Mouse (Mus musculus): Measurements from ENCODE around the gene Sar1a. TPM values are rescaled to one million over a fixed set of nuclear protein-coding genes. Genes with fewer than 3 reads are reported as not detected.
A peak's percentile ranks its signal among the peaks of the same experiment; 100 is the strongest.

Sar1a gene
- total RNA-seq, 2 experiments from 2014 or later: 120 to 127 TPM

DNA sequence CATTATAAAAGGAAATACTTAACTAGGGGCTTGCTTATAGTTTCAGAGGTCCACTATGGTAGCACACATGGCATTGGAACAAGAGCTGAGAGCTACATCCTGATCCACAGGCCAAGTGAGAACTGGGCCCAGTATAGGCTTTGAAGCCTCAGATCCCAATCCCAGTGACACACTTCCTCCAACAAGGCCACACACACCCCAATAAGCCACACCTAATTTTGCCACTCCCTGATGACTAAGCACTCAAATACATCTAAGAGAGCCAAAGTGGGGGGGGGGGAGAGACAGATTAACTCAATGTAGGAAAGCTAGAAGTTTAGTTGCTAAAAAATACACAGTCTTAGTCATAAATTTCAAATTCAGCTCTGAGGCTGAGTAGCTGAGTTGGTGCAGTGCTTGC lies 10.2 kb upstream of the Sar1a start:
- intact Hi-C loops (cut with DNase I): no loop called here
- no peak for DNase-seq (ENCODE audit: low spot score in 2 of 2)

DNA sequence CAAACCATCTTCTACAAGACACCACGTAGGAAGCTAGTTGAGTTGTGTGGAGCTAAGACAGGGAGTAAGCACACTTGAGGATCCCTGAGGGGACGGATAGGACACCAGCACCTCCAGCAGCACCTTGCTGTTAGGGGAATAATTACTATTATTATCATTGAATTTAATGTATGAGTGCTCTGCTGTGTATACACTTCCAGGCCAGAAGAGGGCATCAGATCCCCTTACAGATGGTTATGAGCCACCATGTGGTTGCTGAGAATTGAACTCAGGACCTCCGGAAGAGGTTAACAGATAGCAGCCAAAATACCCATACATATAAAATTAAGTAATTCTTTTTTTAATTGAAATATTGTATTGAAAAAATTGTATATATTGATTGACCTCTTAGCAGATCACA lies 9.3 kb upstream of the Sar1a start:
- no peak for DNase-seq (ENCODE audit: low spot score in 2 of 2)
- intact Hi-C loops (cut with DNase I): no loop called here

DNA sequence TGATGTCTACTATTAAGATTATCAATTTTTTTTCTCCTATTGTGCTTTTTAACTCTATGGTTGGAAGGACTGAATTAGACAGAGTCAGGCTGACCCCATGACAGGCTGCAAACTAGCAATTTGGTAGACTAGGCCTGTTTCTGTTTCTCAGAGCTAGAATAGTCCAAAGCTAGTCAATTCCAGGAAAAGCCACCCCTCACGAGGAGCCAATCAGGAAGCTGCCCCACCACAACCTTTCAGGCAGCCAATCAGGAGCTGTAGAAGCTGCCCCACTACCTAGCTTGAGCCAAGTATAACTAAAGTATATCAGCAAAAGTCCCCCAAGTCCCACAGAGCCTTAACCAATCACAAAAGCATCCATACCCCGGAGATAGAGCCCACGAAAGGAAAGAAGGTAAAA lies 4.2 kb upstream of the Sar1a start:
- DNase-seq (ENCODE audit: low spot score in 2 of 2): no peak
- intact Hi-C loops (cut with DNase I): no loop called here

DNA sequence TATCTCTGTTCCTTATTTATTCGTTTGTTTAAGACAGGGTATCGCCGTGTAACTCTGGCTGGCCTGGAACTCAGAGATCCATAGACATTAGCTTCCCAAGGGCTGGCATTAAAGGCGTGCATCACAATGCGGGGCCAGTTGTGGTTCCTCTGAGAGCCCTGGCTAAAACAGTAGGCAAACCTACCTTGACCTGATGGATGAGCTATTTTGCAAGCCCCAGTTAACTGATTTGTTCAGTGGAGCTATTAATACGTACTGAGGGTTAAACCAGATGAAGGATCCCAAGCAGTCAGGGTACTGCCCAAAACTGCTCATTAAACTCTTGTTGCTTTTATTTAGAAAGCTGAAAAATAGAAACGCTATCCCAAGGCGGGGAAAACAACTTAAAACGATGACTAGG lies 554 bp upstream of the Sar1a start:
- intact Hi-C loops (cut with DNase I): no loop called here

DNA sequence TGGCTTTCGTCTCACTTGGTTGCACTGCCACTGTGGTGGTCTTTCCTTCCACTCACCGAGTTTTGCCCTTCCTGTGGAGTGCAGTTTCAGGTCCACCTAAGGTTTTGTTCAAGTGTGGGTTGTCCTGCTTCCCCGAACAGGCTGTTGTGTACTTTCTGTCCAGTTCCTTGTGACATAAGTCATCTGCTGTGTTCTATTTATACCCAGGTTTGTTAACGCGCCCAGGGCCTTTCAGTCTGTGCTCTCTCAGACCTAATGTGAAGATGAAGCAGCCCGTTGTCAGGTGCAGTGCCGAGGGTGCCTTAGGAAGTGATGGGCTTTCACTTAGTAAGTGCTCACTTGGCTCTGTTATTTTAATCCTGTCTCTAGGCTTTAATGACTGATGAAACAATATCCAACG lies 9.3 kb downstream of the Sar1a start:
- no peak for DNase-seq (ENCODE audit: low spot score in 2 of 2)
- intact Hi-C loops (cut with DNase I): no loop called here

More for the DNA sequence above, 554 bp upstream of the Sar1a start:
- DNase-seq (ENCODE audit: low spot score in 2 of 2): no peak

DNA sequence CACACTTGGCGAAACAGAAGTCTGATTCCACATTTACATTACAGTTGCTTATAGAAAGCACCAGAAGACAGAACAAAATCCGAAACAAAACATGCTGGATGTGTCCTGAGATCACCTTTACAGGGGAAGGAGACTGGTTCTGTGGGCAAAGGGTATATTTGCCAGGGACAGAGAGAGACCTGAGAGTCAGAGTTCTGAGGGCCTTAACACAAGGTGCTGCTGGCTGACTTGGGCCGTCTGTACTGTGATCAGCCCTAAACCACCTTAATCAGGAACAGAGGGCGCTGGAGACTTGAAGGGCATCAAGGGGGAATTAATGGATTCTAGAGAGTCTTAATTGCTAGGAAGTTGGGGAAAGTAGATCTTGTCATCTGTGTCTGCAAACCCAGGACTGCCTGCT lies 13.5 kb downstream of the Sar1a start:
- no peak for DNase-seq (ENCODE audit: low spot score in 2 of 2)
- intact Hi-C loops (cut with DNase I): no loop called here

DNA sequence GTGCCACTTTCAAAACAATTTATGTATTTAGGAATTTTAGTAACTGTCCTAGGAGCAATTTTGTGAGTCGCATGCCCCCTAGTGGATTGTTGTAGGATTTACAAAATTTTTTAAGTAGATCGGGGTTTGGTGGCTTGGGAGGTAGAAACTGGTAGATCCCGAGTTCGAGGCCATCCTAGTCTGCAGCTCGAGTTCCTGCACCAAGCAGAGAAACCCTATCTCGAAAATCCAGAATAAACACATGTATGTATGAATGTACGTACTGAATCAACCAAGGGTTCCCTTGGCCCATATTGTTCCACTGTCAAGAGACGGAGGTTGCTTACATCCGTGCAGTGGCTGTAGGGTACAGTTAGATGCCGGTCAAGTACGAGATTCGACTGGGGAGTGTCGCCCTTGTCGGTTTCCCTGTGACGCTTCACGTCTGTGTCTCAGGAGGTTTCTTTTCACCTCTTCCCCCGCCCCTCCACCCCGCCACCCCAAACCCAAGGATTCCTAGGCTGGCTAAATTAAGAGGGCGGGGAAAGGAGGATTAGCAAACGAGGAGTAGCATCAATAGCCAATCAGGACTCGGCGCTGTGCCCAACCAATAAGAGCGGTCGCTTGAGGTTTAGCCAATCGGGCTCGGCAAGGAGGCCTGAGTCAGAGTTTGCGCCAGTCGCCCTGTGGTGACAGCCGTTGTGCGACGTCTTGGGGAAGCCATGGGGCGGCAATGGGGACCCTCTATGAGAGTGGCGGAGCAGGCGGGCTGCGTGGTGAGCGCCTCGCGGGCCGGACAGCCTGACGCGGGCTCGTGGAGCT lies 15.0 kb downstream of the Sar1a start, which contains the start of gene Tysnd1:
Gene Tysnd1, plus strand, starts transcription at position 645 of the 801 bp plus-strand sequence.
- peak; percentile 99 for DNase-seq (ENCODE audit: low spot score in 2 of 2)
- intact Hi-C loops (cut with DNase I): no loop called here

DNA sequence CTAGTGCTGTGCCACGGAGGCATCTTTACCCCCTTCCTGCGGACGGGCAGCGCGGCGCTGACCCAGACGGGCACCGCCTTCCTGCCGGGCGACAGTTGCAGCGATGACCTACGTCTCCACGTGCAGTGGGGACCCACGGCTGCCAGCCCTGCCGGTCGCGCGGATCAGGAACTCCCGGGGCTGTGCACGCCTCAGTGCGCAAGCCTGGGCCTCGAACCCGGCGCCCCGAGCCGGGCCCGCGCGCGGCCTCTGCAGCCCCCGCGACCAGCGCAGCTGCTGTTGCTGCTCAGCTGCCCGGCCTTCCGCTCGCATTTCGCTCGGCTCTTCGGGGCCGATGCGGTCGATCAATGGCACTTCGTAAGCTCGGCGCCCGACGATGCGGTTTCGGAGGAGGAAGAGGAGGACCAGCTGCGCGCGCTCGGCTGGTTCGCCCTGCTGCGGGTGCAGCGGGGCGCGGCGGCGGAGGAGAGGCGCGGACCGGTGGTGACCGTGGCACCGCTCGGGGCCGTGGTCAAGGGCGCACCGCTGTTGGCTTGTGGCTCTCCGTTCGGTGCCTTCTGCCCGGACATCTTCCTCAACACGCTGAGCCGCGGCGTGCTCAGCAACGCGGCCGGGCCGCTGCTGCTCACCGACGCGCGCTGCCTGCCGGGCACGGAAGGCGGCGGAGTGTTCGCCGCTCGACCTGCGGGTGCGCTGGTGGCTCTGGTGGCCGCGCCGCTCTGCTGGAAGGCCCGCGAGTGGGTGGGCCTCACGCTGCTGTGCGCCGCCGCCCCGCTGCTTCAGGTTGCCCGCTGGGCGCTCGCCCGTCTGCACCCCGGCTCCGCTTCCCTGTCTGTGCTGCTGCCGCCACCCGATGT lies 15.8 kb downstream of the Sar1a start:
- peak in 1 of 2 experiments; percentile 15 for DNase-seq (ENCODE audit: low spot score in 2 of 2)
- intact Hi-C loops (cut with DNase I): no loop called here

DNA sequence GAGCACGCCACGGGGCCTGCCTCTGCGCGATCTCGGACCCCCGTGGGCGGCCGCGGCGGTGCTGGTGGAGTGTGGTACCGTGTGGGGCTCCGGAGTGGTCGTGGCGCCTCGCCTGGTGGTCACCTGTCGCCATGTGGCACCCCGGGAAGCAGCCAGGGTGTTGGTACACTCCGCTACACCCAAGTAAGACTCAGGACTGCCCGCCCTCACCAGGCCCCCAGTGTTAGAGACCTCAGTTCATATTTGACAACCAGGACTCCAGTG lies 16.4 kb downstream of the Sar1a start:
- intact Hi-C loops (cut with DNase I): no loop called here
- no peak for DNase-seq (ENCODE audit: low spot score in 2 of 2)

DNA sequence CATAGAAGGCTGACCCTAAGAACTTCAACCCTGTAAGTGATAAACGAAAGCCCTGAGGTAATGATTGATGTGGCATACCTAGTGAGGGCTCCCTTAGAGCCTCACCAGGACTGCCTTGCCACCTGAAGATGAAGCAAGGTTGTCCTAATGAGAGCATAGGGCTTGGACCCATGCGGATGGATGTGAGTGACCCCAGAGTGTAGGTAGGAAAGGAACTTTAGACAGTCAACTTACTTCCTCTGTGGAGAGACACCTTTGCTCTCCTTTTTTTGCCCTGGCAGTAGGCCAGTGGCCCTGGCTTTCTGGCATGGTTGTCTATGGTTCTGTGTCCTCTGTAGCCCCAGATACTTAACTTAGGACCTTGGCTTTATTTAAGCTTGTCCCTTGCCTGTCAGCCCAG lies 16.9 kb downstream of the Sar1a start:
- intact Hi-C loops (cut with DNase I): no loop called here
- no peak for DNase-seq (ENCODE audit: low spot score in 2 of 2)

DNA sequence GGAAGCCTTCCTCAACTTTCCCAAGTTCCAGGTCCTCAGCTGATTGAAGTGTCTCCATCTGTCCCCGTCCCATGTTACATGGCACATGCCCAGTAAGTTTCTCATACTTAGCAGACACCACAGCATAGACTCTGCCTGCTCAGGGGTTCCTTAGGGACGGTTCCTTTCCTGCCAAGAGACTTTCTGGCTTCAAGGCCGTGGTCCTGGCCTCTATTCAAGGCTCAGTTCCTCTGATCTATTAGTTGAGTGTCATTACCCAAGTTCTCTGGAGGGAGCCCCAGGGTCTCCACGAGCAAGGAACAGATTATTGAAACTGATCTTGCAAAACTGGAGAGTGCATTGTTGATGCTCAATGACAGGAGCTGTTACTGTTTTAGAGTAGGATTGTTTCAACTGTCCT lies 24.6 kb downstream of the Sar1a start:
- intact Hi-C loops (cut with DNase I): no loop called here
- DNase-seq (ENCODE audit: low spot score in 2 of 2): no peak

DNA sequence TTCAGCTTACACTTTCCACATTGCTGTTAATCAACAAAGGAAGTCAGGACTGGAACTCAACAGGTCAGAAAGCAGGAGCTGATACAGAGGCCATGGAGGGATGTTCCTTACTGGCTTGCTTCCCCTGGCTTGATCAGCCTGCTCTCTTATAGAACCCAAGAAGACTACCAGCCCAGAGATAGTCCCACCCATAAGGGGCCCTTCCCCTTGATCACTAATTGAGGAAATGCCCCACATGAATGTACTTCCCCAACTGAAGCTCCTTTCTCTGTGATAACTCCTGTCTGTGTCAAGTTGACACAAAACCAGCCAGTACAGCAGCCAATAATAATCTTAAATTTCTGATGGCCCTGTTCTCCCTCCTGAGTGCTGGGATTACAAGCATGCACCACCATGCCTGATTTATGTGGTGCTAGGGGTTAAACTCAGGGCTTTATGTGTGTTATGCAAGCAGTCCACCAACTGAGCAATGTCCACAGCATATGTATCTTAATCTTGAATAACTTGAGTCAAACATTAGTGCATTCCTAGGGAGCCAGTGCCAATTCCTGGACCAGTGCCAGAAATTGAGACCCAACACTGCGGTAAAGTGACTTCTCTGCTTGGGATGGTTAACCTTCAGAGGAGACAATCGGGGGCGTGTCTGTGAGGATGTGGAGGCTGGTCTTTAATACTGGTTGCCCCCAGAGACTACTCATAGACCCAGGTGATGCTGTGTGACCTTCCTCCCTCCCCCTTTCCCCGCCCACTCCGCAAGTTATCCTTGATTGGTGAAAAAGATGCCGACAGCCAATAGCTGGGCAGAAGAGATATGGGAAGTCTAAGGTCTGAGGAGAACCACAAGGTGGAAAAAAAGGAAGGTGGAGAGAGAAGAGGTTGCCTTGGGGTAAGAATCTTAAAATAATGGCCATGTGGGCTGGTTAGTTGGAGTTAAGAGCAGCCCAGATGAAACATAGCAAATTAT lies 26.6 kb downstream of the Sar1a start:
- no peak for DNase-seq (ENCODE audit: low spot score in 2 of 2)
- intact Hi-C loops (cut with DNase I): no loop called here

DNA sequence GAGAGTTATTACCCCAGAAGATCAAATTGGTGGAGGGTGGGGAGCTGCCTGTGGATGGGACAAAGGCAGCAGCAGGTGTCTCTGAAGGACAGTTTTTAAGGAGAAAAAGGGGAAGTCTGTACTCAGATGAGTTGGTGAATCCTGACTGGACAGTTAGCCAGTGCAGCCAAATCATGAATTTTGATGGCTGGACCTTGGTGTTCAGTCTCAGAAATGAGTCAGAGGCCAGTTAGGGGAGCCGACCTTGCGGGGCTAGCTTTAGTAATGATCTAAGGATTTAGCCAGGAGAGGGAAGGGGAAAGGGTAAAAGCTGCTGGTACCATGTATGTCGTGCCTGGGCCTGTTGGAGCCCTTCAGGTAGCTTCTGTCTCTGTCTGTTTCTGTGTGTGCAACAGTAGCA lies 33.5 kb downstream of the Sar1a start:
- DNase-seq (ENCODE audit: low spot score in 2 of 2): no peak
- intact Hi-C loops (cut with DNase I): no loop called here

DNA sequence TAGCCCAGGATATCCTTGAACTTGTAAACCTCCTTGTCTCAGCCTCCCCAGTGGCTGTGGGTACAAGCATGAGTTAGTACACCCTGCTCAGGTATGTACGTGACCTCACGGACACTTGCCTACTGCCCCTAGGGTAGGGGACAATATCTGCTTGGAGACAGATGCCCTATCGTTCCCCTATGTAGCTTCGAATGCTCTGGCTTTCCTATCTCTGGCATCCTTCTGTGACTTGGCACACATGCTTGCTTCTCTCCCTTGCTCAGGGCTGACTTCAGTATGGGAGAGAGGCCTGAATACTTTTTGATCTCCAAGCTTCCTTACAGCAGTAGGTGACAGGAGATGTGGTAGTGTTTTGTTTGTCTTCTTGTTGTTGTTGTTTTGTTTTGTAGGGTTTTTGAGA lies 34.0 kb downstream of the Sar1a start:
- DNase-seq (ENCODE audit: low spot score in 2 of 2): no peak
- intact Hi-C loops (cut with DNase I): no loop called here

DNA sequence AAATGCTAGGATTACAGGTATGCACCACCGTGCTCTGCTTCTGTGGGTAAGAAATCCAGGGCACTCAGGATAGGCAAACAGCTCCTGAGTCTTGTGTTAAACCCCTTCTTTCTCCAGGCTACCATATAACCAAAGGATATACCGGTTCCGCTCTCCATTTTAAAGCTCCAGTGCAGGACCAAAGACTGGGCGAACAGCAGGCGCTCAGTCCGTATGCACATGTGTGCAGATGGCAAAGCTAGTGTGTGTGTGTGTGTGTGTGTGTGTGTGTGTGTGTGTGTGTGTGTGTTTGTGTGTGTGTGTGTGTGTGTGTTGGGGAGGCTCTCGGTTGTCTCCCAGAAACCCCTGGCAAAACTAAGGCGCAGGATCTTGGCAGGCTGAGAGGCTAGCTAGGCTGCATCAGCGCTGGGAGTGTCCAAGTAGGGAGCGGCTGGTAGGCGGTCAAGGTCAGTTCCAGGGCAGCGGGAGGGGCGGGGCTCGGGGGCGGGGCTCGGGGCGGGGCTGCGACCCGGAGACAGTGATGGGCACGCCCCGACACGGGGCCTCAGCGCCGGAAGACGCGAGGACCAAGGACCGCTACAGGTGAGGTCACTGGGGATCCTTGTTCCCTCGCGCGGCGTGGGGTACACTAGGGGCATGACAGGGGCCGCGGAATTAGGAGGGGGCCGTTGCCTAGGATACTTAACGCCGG lies 34.8 kb downstream of the Sar1a start, which contains the start of gene Aifm2:
Gene Aifm2, plus strand, starts transcription at position 493 of the 691 bp plus-strand sequence.
- intact Hi-C loops (cut with DNase I): no loop called here
- no peak for DNase-seq (ENCODE audit: low spot score in 2 of 2)

DNA sequence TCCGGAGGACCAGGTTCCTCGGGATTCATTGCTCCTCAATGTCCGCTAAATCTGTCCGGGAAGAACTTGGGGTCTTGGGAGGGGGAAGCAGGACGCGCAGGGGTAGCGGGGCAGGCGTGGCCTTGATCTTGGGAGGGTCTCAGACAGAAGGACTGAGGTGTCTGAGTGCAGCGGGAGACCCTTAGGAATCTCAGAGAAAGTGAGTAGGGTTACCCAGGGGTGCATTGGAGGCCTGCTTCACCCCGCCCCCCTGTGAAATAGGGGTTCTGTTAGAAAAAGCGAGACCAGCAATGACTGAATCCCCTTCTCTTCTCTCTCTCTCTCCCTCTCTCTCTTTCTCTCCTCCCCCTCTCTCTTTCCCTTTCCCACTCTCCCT lies 35.4 kb downstream of the Sar1a start:
- intact Hi-C loops (cut with DNase I): no loop called here
- no peak for DNase-seq (ENCODE audit: low spot score in 2 of 2)

DNA sequence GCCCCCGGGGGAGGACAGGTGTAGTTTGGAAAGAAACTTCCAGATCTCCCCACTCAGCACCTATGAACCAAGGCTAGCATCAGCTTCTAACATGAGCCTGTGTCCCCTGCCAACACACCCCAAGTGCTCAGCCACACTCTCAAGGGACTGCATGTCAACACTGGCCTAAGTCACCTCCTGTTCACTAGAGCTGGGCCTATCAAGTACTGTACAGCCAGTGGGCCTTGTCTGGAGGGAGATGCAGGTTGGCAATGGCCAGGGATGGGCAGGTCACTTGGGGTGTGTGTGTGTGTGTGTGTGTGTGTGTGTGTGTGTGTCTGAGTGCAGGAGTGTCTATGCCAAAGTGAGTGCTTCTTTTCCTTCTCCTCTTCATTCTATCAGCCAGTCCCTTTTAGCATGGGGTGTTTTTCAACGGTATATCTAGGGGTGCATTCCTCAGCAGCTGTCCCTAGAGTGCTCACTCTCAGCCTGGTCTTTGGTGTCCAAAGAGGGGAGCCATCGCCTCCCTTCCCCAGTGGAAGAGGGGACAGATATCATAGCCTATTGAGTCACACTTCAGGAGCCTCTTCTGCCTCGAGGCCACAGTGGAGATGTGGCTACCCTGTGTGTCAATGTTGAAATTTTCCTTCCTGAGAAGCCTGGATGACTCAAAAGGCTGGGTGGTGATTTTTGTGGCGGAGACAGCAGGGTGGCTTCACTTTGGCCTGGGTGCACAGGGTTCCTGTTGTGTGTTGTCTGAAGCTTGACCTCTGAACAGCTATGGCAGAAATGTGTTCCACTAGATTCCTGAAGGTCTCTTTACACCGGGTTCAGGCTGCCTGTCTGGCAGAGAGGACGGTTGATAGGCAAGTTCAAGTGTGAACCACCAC lies 36.1 kb downstream of the Sar1a start:
- intact Hi-C loops (cut with DNase I): no loop called here
- DNase-seq (ENCODE audit: low spot score in 2 of 2): no peak

Measured in left cerebral cortex, postnatal 14 days (tissue).